Mouse (Mus musculus) left cerebral cortex, postnatal 14 days (tissue): ENCODE data around the gene Dytn. TPM values are rescaled to one million over a fixed set of nuclear protein-coding genes. Genes with fewer than 3 reads are reported as not detected.
A peak's percentile ranks its signal among the peaks of the same experiment; 100 is the strongest.

ENCODE experiments used
- DNase-seq, 2 experiments: peaks; one replicate each; pipeline ENCODE4 v3.0.0; 2021 to 2022; ENCODE audit warnings: low spot score in 2 of 2, mixed read lengths in 1 of 2
- intact Hi-C: fragments of 180-260 bp; cut with DNase I; formaldehyde crosslinking; loops from one replicate; pipeline ENCODE4 v1.15.1; 2025
- total RNA-seq, 2 experiments: library from RNA; stranded (reverse); gene quantifications; 2 replicates each; pipeline ENCODE4 v1.2.3; 2021

Gene Dytn
- total RNA-seq, 2 experiments from 2014 or later, result not detected

- intact Hi-C loops, result no loop called here
- no peak for DNase-seq
Measured at GRCm38 (mm10) chr1:63609613-63610012, 77.1 kb downstream of the Dytn start.

- no peak for DNase-seq
- intact Hi-C loops, result no loop called here
Measured at GRCm38 (mm10) chr1:63603870-63604500, 82.7 kb downstream of the Dytn start.

DNA sequence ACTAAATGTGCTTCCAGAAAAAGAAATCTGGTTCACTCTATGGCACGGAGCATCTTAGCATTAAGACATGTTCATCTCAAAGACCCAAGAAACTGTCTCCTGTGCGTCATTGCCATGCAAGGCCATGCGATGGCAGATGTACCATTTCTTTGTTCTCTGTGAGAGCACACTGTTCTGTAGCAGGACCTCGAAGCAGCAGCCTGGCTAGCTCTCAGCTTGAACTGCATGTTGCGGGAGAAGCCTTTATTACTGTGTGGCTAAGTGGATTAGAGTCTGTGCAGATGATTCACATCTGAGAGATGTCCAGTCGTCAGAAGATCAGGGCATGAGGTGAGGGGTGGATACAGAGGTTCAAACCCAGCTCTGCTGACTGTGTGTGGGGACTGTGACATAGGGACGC, 99.9 kb downstream of the Dytn start:
- no peak for DNase-seq
- intact Hi-C loops, result no loop called here

- DNase-seq, result no peak
- intact Hi-C loops, result no loop called here
Measured at GRCm38 (mm10) chr1:63579153-63579552, 107.6 kb downstream of the Dytn start.

- intact Hi-C loops, result no loop called here
- no peak for DNase-seq
Measured at GRCm38 (mm10) chr1:63576803-63577202, 109.9 kb downstream of the Dytn start.

GRCm38 (mm10) chr1:63573864-63574611, 112.7 kb downstream of the Dytn start:
- DNase-seq, result no peak

DNA sequence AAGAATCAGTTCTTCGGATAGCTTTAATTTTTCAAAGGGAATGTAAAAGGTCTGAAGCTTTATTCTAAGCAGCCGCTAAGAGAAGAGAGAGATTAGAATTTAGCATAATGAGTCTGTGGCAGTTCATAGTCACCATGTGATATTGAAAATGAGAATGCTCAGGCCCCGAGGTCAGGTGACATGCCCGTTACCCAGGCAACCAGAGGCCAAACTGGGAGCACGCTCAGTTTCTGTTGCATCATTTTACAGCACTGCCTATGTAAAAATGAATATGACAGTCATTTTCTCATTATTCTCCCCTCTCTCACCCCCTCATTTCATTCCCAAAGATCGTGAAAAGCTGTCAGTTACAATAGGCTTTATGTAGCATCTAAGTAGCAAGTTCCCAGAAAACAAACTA, 113.3 kb downstream of the Dytn start:
- intact Hi-C loops, result no loop called here
- DNase-seq, result peak; percentile 34 to 56

More at GRCm38 (mm10) chr1:63573864-63574611, 112.7 kb downstream of the Dytn start:
- intact Hi-C loops, result no loop called here

Other genes with a start within 250 kb of the Dytn start
- 100 to 1,000 TPM; 143 to 151 TPM for gene Adam23, start 241.0 kb downstream of the Dytn start, total RNA-seq
- not detected for gene Gm39653, start 71.0 kb downstream of the Dytn start, total RNA-seq
- gene Mdh1b, start 43.4 kb upstream of the Dytn start, total RNA-seq, result under 1 TPM; 0.57 to 0.66 TPM
- 10 to 100 TPM; 12.3 to 18.5 TPM for gene Fastkd2, start 43.7 kb upstream of the Dytn start, total RNA-seq
- under 1 TPM; 0.26 to 0.32 TPM for gene 4933402D24Rik, start 82.3 kb upstream of the Dytn start, total RNA-seq